In genomic region chr1:137953369-137953768, GRCm38 (mm10) we compare ENCODE assay signal across 22 mouse cellular contexts.
A peak's percentile ranks its signal among the peaks of the same experiment; 100 is the strongest.
DNase-seq lines count a peak whose midpoint lies in the region; ATAC-seq and TF ChIP-seq lines count a peak whose summit lies in the region.
"Had no signal": no experiment of that assay in that cellular context is flagged by ENCODE, and none has a peak within 500 bp of the region (broad histone marks: within the 10 kb centered on the region; RNA-seq: fewer than 3 reads in every experiment).

No protein-coding gene starts in this region.

- no peak overlapping the region for H3K4me3 ChIP-seq in embryonic facial prominence, embryonic 13.5 days
- no peak overlapping the region for H3K4me3 ChIP-seq in embryonic facial prominence, embryonic 10.5 days
- H3K4me3 ChIP-seq in kidney, postnatal 0 days (replicated peaks; ENCODE audit: low read depth, low read length), result no peak overlapping the region
- no peak overlapping the region for H3K4me3 ChIP-seq in neural tube, embryonic 13.5 days
- no peak overlapping the region for H3K4me3 ChIP-seq in neural tube, embryonic 15.5 days (replicated peaks)
- H3K4me3 ChIP-seq: erythroblast, embryonic 14.5 days; forebrain, embryonic 13.5 days; gastrocnemius, adult 2 months had no signal

- H3K36me3 ChIP-seq in embryonic facial prominence, embryonic 13.5 days, result peaks cover 16% of the 10 kb centered on the region
- peaks cover 54% of the 10 kb centered on the region for H3K36me3 ChIP-seq in embryonic facial prominence, embryonic 10.5 days (replicated peaks)
- H3K36me3 ChIP-seq in kidney, postnatal 0 days (ENCODE audit: insufficient read depth, low read length), result no peaks in the 10 kb centered on the region
- H3K36me3 ChIP-seq in neural tube, embryonic 13.5 days, result 0 out of 2 replicates have a peak, but pooled peaks cover 3% of the 10 kb centered on the region
- H3K36me3 ChIP-seq in neural tube, embryonic 15.5 days, result no peaks in the 10 kb centered on the region

- no peak for TF ChIP-seq CTCF in kidney, postnatal 0 days (IDR thresholded peaks at IDR 0.05; ENCODE audit: low read depth)

- no peaks in the 10 kb centered on the region for H3K9me3 ChIP-seq in embryonic facial prominence, embryonic 13.5 days
- H3K9me3 ChIP-seq in embryonic facial prominence, embryonic 10.5 days, result no peaks in the 10 kb centered on the region
- H3K9me3 ChIP-seq in kidney, postnatal 0 days (replicated peaks; ENCODE audit: low read length), result no peaks in the 10 kb centered on the region
- no peaks in the 10 kb centered on the region for H3K9me3 ChIP-seq in neural tube, embryonic 13.5 days
- H3K9me3 ChIP-seq in neural tube, embryonic 15.5 days (replicated peaks), result no peaks in the 10 kb centered on the region
- H3K9me3 ChIP-seq: forebrain, embryonic 13.5 days had no signal

- no peak overlapping the region for H3K4me2 ChIP-seq in embryonic facial prominence, embryonic 13.5 days
- no peak overlapping the region for H3K4me2 ChIP-seq in kidney, postnatal 0 days (ENCODE audit: low read length)
- H3K4me2 ChIP-seq in neural tube, embryonic 13.5 days, result no peak overlapping the region
- H3K4me2 ChIP-seq in neural tube, embryonic 15.5 days, result no peak overlapping the region
- H3K4me2 ChIP-seq: forebrain, embryonic 13.5 days; heart, embryonic 11.5 days; hindbrain, embryonic 14.5 days had no signal

- DNase-seq in embryonic facial prominence, embryonic 10.5 days (ENCODE audit: low spot score), result no peak
- DNase-seq in kidney, postnatal 0 days (ENCODE audit: low spot score), result peak; percentile 36
- DNase-seq in kidney, postnatal 36 days, result no peak
- DNase-seq: adrenal gland, adult 2 months; adrenal gland, postnatal 14 days; cerebellum, adult 11 months; cerebellum, postnatal 36 days; forebrain, postnatal 0 days; gastrocnemius, adult 2 months; gastrocnemius, postnatal 14 days; heart, adult 11 months had no signal

- H3K4me1 ChIP-seq in embryonic facial prominence, embryonic 13.5 days, result peaks cover 31% of the 10 kb centered on the region
- no peaks in the 10 kb centered on the region for H3K4me1 ChIP-seq in embryonic facial prominence, embryonic 10.5 days
- H3K4me1 ChIP-seq in kidney, postnatal 0 days (replicated peaks; ENCODE audit: insufficient read depth, low read length), result no peaks in the 10 kb centered on the region
- H3K4me1 ChIP-seq in neural tube, embryonic 13.5 days (replicated peaks), result peaks cover 35% of the 10 kb centered on the region
- H3K4me1 ChIP-seq in neural tube, embryonic 15.5 days, result peaks cover 10% of the 10 kb centered on the region; the same call in 1 of the 2 replicates

- 0 out of 2 replicates have a peak overlapping the region, but pooled peaks have one; percentile 12 for H3K27ac ChIP-seq in embryonic facial prominence, embryonic 13.5 days
- H3K27ac ChIP-seq in embryonic facial prominence, embryonic 10.5 days (replicated peaks), result no peak overlapping the region
- H3K27ac ChIP-seq in kidney, postnatal 0 days, result no peak overlapping the region
- H3K27ac ChIP-seq in neural tube, embryonic 13.5 days (replicated peaks), result peak overlapping the region; percentile 42; the same call in 1 of the 2 replicates
- H3K27ac ChIP-seq in neural tube, embryonic 15.5 days (replicated peaks), result no peak overlapping the region
- H3K27ac ChIP-seq: forebrain, embryonic 13.5 days; gastrocnemius, adult 2 months; hindbrain, postnatal 0 days had no signal

- ATAC-seq in embryonic facial prominence, embryonic 13.5 days (ENCODE audit: insufficient number of reproducible peaks, insufficient read depth, low FRiP score, low TSS enrichment, low read depth), result no peak
- ATAC-seq in kidney, postnatal 0 days (replicated peaks; ENCODE audit: low FRiP score, low read depth), result no peak
- no peak for ATAC-seq in neural tube, embryonic 13.5 days (ENCODE audit: low read depth)
- no peak for ATAC-seq in neural tube, embryonic 15.5 days (ENCODE audit: low FRiP score)
- no peak for ATAC-seq in activated CD4-positive, CD25-positive, alpha-beta regulatory T cell, adult 4 months
- ATAC-seq: forebrain, postnatal 0 days; inflammation-experienced regulatory T-cells, adult 6 months; Patski had no signal

- 43% methylated on average over 1 of the region's 1 CpGs for WGBS in embryonic facial prominence, embryonic 13.5 days
- WGBS in embryonic facial prominence, embryonic 10.5 days, result 86% methylated on average over 1 of the region's 1 CpGs
- 61% methylated on average over 1 of the region's 1 CpGs for WGBS in kidney, postnatal 0 days
- WGBS in neural tube, embryonic 13.5 days, result 57% methylated on average over 1 of the region's 1 CpGs
- WGBS in neural tube, embryonic 15.5 days, result 62% methylated on average over 1 of the region's 1 CpGs

- no peaks in the 10 kb centered on the region for H3K27me3 ChIP-seq in embryonic facial prominence, embryonic 13.5 days
- H3K27me3 ChIP-seq in embryonic facial prominence, embryonic 10.5 days (replicated peaks; ENCODE audit: low read depth, poor library complexity, severe bottlenecking), result no peaks in the 10 kb centered on the region
- H3K27me3 ChIP-seq in kidney, postnatal 0 days (ENCODE audit: insufficient read depth, low read length), result no peaks in the 10 kb centered on the region
- no peaks in the 10 kb centered on the region for H3K27me3 ChIP-seq in neural tube, embryonic 13.5 days
- no peaks in the 10 kb centered on the region for H3K27me3 ChIP-seq in neural tube, embryonic 15.5 days (replicated peaks)
- H3K27me3 ChIP-seq: forebrain, embryonic 13.5 days; Patski had no signal

- H3K9ac ChIP-seq in embryonic facial prominence, embryonic 13.5 days, result no peak overlapping the region
- H3K9ac ChIP-seq in kidney, postnatal 0 days (ENCODE audit: low read depth, low read length), result no peak overlapping the region
- no peak overlapping the region for H3K9ac ChIP-seq in neural tube, embryonic 13.5 days
- H3K9ac ChIP-seq in neural tube, embryonic 15.5 days (replicated peaks), result no peak overlapping the region
- H3K9ac ChIP-seq: forebrain, embryonic 13.5 days; forebrain, postnatal 0 days; hindbrain, embryonic 14.5 days had no signal

Comparison
In these comparisons a context has a peak if more than half of its experiments do, and no peak if none do; other contexts are left out.
1. H3K27ac ChIP-seq: peak in embryonic facial prominence, embryonic 13.5 days (single experiment) and neural tube, embryonic 13.5 days (single experiment); none in embryonic facial prominence, embryonic 10.5 days (single experiment), kidney, postnatal 0 days (single experiment) and neural tube, embryonic 15.5 days (single experiment).